Mouse (Mus musculus) ZHBTc4 (cell line): ENCODE results near the gene Hmgxb4.

Source experiments
- DNase-seq: peaks from one replicate; pipeline ENCODE4 v3.0.0-alpha.2; 2011; ENCODE audit warnings: low read depth, low spot score

Hmgxb4 gene

DNA sequence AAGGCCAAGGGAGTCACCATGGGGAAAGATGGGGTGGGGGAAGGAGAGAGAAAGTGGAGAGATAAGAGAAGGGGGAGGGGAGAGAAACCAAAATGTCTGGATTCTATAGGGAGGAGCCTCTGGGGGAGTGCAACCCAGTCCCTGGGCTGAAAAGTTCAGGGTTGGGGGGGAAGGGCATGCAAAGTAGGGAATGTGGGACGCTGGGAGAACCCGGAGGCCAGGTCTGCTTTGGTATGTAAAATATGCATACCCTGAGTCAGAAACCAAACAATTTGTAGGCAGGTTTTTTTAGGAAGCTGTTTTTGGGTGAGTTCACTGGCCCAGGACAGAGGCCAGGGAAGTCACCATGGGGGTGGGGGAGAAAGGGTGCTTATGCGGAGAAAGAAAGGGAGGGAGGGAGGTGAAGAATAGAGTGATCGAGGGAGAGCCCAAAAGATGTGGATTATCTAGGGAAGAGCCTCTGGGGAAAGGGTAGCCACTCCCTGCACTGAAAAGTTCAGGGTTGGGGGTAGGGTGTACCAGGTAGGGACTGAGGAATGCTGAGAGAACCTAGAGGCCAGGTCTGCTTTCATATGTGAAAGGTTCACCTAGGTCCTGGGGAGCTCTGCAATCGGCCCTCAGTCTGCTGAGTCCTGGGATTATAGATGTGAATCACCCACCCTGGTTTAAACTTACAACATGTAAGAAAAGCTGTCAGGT lies 25.3 kb downstream of the Hmgxb4 start:
- DNase-seq = peak; percentile 95

GRCm38 (mm10) chr8:75023660-75024316 lies 30.6 kb downstream of the Hmgxb4 start:
- peak; percentile 69 for DNase-seq

DNA sequence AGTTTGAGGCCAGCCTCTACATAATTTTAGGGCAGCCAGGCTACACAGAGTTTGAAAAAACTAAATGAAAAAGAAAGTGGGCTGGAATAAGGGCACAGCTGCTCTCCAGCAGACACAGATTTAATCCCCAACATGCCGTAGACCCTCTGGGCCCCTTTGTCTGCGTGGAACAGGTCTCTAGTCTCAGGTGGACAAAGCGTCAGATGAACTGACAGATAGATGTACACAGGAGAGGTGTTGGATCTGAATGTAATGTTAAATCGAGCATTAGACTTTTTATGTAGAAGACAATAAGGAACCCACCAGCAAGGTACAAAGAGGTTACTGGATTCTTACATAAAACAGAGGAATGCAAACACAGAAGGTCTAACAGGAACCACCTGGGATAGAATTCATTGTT lies 32.7 kb downstream of the Hmgxb4 start:
- peak; percentile 91 for DNase-seq

- peak; percentile 35 for DNase-seq
These were observed 37.4 kb downstream of the Hmgxb4 start for GRCm38 (mm10) chr8:75030453-75031024.

GRCm38 (mm10) chr8:75032961-75033360 lies 39.8 kb downstream of the Hmgxb4 start:
- no peak for DNase-seq

DNA sequence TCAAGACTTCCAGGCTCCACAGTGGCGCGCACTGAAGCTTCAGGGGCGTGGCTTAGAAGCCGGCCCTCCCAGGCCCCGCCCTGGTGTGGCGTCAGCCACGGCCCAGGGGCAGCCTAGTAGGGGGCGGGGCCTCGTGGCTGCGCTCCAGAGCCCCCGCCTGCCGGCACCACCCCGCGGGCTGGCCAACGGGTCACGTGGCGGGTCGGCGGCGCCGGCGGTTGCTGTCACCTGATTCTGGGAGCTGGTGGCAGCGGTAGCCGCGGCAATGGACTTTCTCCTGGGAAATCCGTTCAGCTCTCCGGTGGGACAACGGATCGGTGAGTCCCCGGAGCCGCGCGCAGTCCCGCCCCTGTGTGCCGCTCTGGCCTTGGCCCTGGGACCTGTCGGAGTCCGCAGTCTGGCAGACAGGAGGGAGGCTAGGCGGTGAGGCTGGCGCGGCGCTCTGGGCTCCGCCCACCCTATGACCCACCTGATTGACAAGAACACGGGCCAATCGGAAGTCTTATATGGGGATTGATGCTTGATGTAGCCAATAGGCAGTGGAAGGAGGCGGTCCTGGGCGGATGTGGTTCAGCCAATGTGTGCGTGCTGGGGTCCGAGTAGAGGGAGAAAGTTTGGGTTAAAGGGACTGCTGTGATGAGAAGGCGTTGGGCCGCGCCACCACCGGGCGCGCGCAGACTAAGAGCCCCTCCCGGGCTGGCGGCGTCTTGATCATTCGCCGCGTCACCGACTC lies 40.5 kb downstream of the Hmgxb4 start, which contains the start of gene Tom1:
TSS of gene Tom1 (plus strand) at position 195 of the 733 bp plus-strand sequence.
- peak; percentile 98 for DNase-seq

GRCm38 (mm10) chr8:75034285-75034684 lies 41.1 kb downstream of the Hmgxb4 start:
- no peak for DNase-seq

DNA sequence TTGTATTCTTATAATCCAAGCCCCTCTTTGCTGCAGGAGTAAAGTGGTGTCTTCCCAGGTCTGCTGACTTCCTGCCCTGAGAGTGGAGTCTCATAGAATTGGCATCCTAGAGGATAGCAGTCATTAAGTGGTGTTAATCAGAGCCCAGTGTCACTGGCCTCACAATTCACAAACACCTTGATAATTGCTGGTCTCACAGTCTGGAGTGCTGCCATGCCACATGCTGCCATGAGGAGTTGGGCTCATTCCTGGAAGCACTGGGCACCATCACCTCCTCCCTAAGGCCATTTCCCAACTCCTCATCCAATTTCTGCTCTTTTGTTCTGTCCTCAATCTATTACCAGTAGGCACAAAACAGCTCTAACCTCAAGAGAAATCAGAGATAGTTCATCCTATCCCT lies 42.5 kb downstream of the Hmgxb4 start:
- no peak for DNase-seq

- peak; percentile 21 for DNase-seq
These were observed 45.3 kb downstream of the Hmgxb4 start for GRCm38 (mm10) chr8:75038497-75038896.

- DNase-seq = no peak
These were observed 46.6 kb downstream of the Hmgxb4 start for GRCm38 (mm10) chr8:75039754-75040153.

- DNase-seq = no peak
These were observed 49.0 kb downstream of the Hmgxb4 start for GRCm38 (mm10) chr8:75042171-75042570.

DNA sequence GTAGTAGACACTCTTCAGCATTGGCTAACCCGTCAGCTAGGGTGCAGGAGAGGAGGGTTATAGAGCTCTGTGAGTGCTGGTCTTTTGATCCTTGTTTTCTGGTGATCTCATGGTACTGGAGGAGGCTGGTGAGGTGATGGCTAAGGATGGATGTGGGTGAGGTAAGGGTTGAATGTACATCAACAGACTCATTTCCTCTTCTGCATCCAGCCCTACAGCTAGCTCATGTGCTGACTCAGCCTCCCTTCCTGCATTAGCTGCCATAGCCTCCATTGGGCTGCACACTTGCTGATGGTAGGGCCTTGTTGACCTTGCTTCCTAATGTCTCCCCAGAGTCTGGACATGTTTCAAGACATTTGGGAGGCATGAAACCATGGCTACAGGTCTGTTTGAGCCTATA lies 49.8 kb downstream of the Hmgxb4 start:
- no peak for DNase-seq

DNA sequence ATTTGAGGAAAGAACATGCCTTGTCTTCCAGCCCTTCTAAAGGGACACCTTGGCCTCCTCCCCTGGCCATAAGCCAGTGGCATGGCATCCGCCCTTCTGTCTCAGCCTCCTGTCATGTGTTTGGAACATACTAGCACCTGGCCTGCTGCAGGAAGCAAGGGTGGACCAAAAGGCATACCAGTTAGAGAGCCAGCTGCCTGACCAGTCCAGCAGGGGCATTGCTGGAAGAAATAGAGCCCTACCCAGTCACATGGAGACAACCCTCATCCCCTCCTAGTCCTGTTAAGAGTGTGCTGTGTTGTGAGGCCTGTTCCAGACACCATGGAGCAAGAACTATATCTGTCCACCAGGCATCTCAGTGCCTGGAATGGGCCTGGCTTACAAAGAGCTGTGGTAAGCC lies 53.1 kb downstream of the Hmgxb4 start:
- DNase-seq = no peak

- no peak for DNase-seq
These were observed 54.6 kb downstream of the Hmgxb4 start for GRCm38 (mm10) chr8:75047784-75048183.

DNA sequence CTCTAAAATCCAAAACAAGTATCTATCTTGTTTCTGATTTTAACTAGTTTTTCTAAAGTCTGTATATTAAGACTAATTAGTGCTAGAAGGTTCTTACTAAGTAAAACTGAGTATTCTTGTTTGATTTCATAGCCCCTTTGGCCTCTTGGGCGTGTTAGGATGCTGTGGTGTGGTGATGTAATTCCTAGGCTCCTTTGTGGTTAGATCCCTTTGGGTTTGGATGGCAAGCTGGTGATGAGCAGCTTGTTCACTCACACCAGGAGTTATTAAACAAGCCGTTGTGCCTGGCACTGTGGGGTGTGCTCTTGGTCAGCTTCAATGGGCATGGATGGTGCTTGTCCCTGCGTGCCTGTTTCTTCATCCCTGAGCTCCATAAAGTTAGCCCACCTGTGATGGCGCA lies 60.2 kb downstream of the Hmgxb4 start:
- no peak for DNase-seq

DNA sequence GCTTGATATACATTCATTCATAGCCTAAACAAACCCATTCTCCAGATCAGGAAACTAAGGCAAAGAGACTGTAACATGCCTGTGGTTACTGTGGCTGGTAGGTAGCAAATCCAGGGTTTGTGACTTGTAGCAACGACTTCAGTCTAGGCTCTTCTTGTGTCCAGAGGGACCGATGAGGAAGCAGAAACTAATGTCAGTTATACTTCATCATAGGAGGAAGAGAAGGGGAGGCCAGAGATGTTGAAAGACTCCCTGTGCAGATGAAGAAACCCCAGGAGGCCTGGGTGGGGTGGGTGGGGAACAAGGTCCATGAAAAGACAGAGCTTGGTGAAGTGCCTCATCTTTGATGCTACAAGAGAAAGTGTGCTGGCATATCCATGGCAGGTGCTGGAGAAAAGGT lies 62.5 kb downstream of the Hmgxb4 start:
- DNase-seq = no peak

- DNase-seq = no peak
These were observed 66.9 kb downstream of the Hmgxb4 start for GRCm38 (mm10) chr8:75060022-75060421.

- no peak for DNase-seq
These were observed 67.7 kb downstream of the Hmgxb4 start for GRCm38 (mm10) chr8:75060815-75061214.

DNA sequence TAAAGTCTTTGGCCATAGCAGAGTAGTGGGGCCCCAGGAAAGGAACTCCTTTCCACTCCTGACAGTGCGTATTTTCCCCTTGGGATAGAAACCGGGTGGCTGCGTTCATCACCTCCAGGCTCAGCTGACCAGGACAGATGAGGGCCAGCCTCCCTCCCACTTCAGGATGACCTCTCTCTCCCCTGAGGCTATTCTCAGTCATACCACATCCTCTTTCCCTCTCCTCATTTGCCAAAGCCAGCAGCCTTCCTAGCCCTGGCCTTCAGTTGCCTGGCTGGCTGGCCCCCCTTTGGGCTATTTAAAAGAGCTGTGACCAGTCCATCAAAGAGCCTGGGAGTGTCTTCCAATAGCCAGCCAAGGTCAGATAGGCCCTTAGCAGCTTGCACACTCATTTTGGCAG lies 70.1 kb downstream of the Hmgxb4 start:
- DNase-seq = no peak

- DNase-seq = no peak
These were observed 71.6 kb downstream of the Hmgxb4 start for GRCm38 (mm10) chr8:75064790-75065189.

- DNase-seq = no peak
These were observed 74.1 kb downstream of the Hmgxb4 start for GRCm38 (mm10) chr8:75067287-75067686.

DNA sequence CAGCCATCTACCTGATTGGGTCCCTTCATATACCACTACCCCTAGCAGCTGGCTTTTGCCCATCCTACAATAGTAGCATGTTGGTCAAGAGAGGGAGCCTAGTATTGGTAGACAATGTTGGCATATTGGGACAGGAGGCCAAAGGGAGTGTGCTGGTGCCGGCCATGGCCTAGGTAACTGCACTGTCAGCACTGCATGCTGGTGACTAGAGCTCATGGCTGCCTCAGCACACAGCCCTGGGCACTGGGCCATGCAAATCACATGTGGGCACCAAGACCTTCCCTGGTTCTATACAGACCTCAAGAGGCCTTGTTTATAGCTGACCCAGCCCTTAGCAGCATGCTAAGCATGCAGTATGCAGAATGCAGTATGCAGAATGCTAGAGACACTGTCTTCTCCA lies 77.1 kb downstream of the Hmgxb4 start:
- no peak for DNase-seq
